Mouse (Mus musculus) kidney, embryonic 14.5 days (tissue): ENCODE results near the gene Dus2. TPM values are rescaled to one million over a fixed set of nuclear protein-coding genes. Genes with fewer than 3 reads are reported as not detected.

Source experiments
- ATAC-seq: fragments of 200-750 bp; cut with Nextera tagmentation; 2 replicates; pipeline ENCODE4 v1.8.0; 2017; ENCODE audit warnings: moderate number of reproducible peaks, mild to moderate bottlenecking, moderate TSS enrichment, moderate library complexity; ENCODE audit not compliant: low FRiP score, low TSS enrichment
- H3K27ac ChIP-seq: fragments of 300-500 bp; sonication (generic); 2 replicates; pipeline ENCODE4 v1.5.1; 2014; ENCODE audit warnings: low read depth, mild to moderate bottlenecking, low read length, moderate library complexity, mixed read lengths
- H3K27me3 ChIP-seq: fragments of 300-500 bp; sonication (generic); 2 replicates; pipeline ENCODE4 v1.6.1; 2014; ENCODE audit warnings: mild to moderate bottlenecking, low read length; ENCODE audit not compliant: control insufficient read depth, insufficient read depth
- H3K36me3 ChIP-seq: fragments of 300-500 bp; sonication (generic); 2 replicates; pipeline ENCODE4 v1.6.1; 2014; ENCODE audit warnings: low read length, mixed read lengths; ENCODE audit not compliant: control insufficient read depth, insufficient read depth
- H3K4me1 ChIP-seq: fragments of 300-500 bp; sonication (generic); 2 replicates; pipeline ENCODE4 v1.6.1; 2014; ENCODE audit warnings: low read length, mixed read lengths; ENCODE audit not compliant: control insufficient read depth, insufficient read depth
- H3K4me2 ChIP-seq: fragments of 300-500 bp; sonication (generic); replicated peaks from 2 replicates; pipeline ENCODE4 v1.6.1; 2014; ENCODE audit warnings: low read depth, mild to moderate bottlenecking, low read length
- H3K4me3 ChIP-seq: fragments of 300-500 bp; sonication (generic); 2 replicates; pipeline ENCODE4 v1.5.1; 2014; ENCODE audit warnings: mild to moderate bottlenecking, low read length
- H3K9ac ChIP-seq: fragments of 300-500 bp; sonication (generic); 2 replicates; pipeline ENCODE4 v1.6.1; 2014; ENCODE audit warnings: low read depth, mild to moderate bottlenecking, low read length, moderate library complexity
- H3K9me3 ChIP-seq: fragments of 300-500 bp; sonication (generic); 2 replicates; pipeline ENCODE4 v1.6.1; 2016; ENCODE audit warnings: low read length; ENCODE audit not compliant: control insufficient read depth
- WGBS: fragments of 180-500 bp; shearing (Covaris S2); extraction: QIAGEN DNeasy Blood & Tissue Kit; methylation state at CpG from one replicate; pipeline ENCODE4 v1.1.7; 2014; 5-methylcytosine and 5-hydroxymethylcytosine counted together
- polyA plus RNA-seq: library from polyadenylated mRNA; unstranded; fragments of >200 nt; fragmentation: Nextera tagmentation; extraction: Ambion mirVana; gene quantifications from 2 replicates; pipeline ENCODE4 v1.2.1, GENCODE M21; 2014

Dus2 gene
- 18.3 and 19.9 TPM in 2 replicates for polyA plus RNA-seq

GRCm38 (mm10) chr8:105990856-105991387, at the start of gene Dus2:
Gene Dus2 (plus strand): TSS chr8:105991337.
- Histone ChIP-seq H3K27ac (no peak within 1 kb of the TSS), H3K27me3 (no peaks in the 10 kb centered on the region), H3K9ac (0 out of 2 replicates have a peak within 1 kb of the TSS, but pooled peaks have one; percentile 14), H3K4me1 (no peaks in the 10 kb centered on the region; the same call in 1 of the 2 replicates), H3K4me3 (no peak within 1 kb of the TSS), H3K36me3 (no peaks in the 10 kb centered on the region), H3K4me2 (no peak within 1 kb of the TSS; the same call in 1 of the 2 replicates), H3K9me3 (no peaks in the 10 kb centered on the region)
- WGBS = 12% methylated on average over 15 of the region's 15 CpGs
- ATAC-seq = peak; percentile 90

- H3K9me3 ChIP-seq = no peaks in the 10 kb centered on the region
- 93% methylated on average over 11 of the region's 11 CpGs for WGBS
Observed at GRCm38 (mm10) chr8:105942026-105942425, 49.1 kb upstream of the Dus2 start.

GRCm38 (mm10) chr8:105942542-105942941, 48.6 kb upstream of the Dus2 start:
- H3K4me2 ChIP-seq = no peak overlapping the region
- peaks cover 7% of the 10 kb centered on the region for H3K4me1 ChIP-seq
- H3K9me3 ChIP-seq = no peaks in the 10 kb centered on the region
- H3K9ac ChIP-seq = no peak overlapping the region
- H3K36me3 ChIP-seq = peaks cover 49% of the 10 kb centered on the region
- H3K27me3 ChIP-seq = no peaks in the 10 kb centered on the region
- WGBS = 96% methylated on average over 5 of the region's 5 CpGs
- H3K27ac ChIP-seq = no peak overlapping the region
- ATAC-seq = no peak
- no peak overlapping the region for H3K4me3 ChIP-seq

More at GRCm38 (mm10) chr8:105942026-105942425, 49.1 kb upstream of the Dus2 start:
- ATAC-seq = no peak
- H3K36me3 ChIP-seq = peaks cover 44% of the 10 kb centered on the region
- H3K27ac ChIP-seq = no peak overlapping the region
- no peak overlapping the region for H3K4me3 ChIP-seq
- no peak overlapping the region for H3K4me2 ChIP-seq
- H3K27me3 ChIP-seq = no peaks in the 10 kb centered on the region
- H3K9ac ChIP-seq = no peak overlapping the region
- H3K4me1 ChIP-seq = peaks cover 7% of the 10 kb centered on the region

GRCm38 (mm10) chr8:105943321-105943739, 47.8 kb upstream of the Dus2 start, which contains the start of gene Lcat:
Gene Lcat (minus strand): TSS chr8:105943382.
- 90% methylated on average over 8 of the region's 8 CpGs for WGBS
- Histone ChIP-seq H3K4me3 (no peak within 1 kb of the TSS), H3K4me2 (no peak within 1 kb of the TSS), H3K27me3 (no peaks in the 10 kb centered on the region), H3K4me1 (peaks cover 3% of the 10 kb centered on the region), H3K9ac (no peak within 1 kb of the TSS), H3K27ac (no peak within 1 kb of the TSS), H3K9me3 (no peaks in the 10 kb centered on the region), H3K36me3 (peaks cover 57% of the 10 kb centered on the region)
- ATAC-seq = no peak

GRCm38 (mm10) chr8:105949350-105949749, 41.8 kb upstream of the Dus2 start:
- WGBS = 80% methylated on average over 10 of the region's 10 CpGs
- no peaks in the 10 kb centered on the region for H3K9me3 ChIP-seq
- 0 out of 2 replicates have a peak, but pooled peaks cover 8% of the 10 kb centered on the region for H3K4me1 ChIP-seq
- no peak overlapping the region for H3K4me2 ChIP-seq
- no peak overlapping the region for H3K27ac ChIP-seq
- no peak for ATAC-seq
- H3K9ac ChIP-seq = no peak overlapping the region
- H3K36me3 ChIP-seq = peaks cover 76% of the 10 kb centered on the region
- no peaks in the 10 kb centered on the region for H3K27me3 ChIP-seq
- H3K4me3 ChIP-seq = no peak overlapping the region

- H3K4me2 ChIP-seq = no peak overlapping the region
- H3K4me3 ChIP-seq = no peak overlapping the region
- 0 out of 2 replicates have a peak, but pooled peaks cover 8% of the 10 kb centered on the region for H3K4me1 ChIP-seq
- no peaks in the 10 kb centered on the region for H3K27me3 ChIP-seq
- H3K27ac ChIP-seq = no peak overlapping the region
- WGBS = 39% methylated on average over 7 of the region's 7 CpGs
- peaks cover 67% of the 10 kb centered on the region for H3K36me3 ChIP-seq
- ATAC-seq = peak; percentile 28; the same call in 1 of the 2 replicates
- peak overlapping the region; percentile 12; the same call in 1 of the 2 replicates for H3K9ac ChIP-seq
- no peaks in the 10 kb centered on the region for H3K9me3 ChIP-seq
Observed at GRCm38 (mm10) chr8:105951057-105951659, 40.0 kb upstream of the Dus2 start.

- Histone ChIP-seq H3K4me3 (no peak overlapping the region), H3K27ac (no peak overlapping the region), H3K9me3 (no peaks in the 10 kb centered on the region), H3K9ac (no peak overlapping the region), H3K4me1 (no peaks in the 10 kb centered on the region), H3K36me3 (peaks cover 40% of the 10 kb centered on the region; the same call in 1 of the 2 replicates), H3K4me2 (no peak overlapping the region), H3K27me3 (no peaks in the 10 kb centered on the region)
- no peak for ATAC-seq
- 94% methylated on average over 4 of the region's 4 CpGs for WGBS
Observed at GRCm38 (mm10) chr8:105956556-105956955, 34.6 kb upstream of the Dus2 start.

- WGBS = 58% methylated on average over 3 of the region's 4 CpGs
- Histone ChIP-seq H3K27me3 (no peaks in the 10 kb centered on the region), H3K36me3 (peaks cover 37% of the 10 kb centered on the region; the same call in 1 of the 2 replicates), H3K27ac (no peak overlapping the region), H3K4me2 (no peak overlapping the region), H3K4me1 (no peaks in the 10 kb centered on the region), H3K4me3 (no peak overlapping the region), H3K9ac (no peak overlapping the region), H3K9me3 (no peaks in the 10 kb centered on the region)
- no peak for ATAC-seq
Observed at GRCm38 (mm10) chr8:105957813-105958212, 33.3 kb upstream of the Dus2 start.

GRCm38 (mm10) chr8:105959350-105959749, 31.8 kb upstream of the Dus2 start:
- no peak overlapping the region for H3K27ac ChIP-seq
- no peak for ATAC-seq
- no peak overlapping the region for H3K4me3 ChIP-seq
- H3K27me3 ChIP-seq = no peaks in the 10 kb centered on the region
- no peaks in the 10 kb centered on the region for H3K9me3 ChIP-seq
- H3K9ac ChIP-seq = no peak overlapping the region
- 84% methylated on average over 7 of the region's 7 CpGs for WGBS
- peaks cover 24% of the 10 kb centered on the region; the same call in 1 of the 2 replicates for H3K36me3 ChIP-seq
- H3K4me1 ChIP-seq = peaks cover under 1% of the 10 kb centered on the region; the same call in 1 of the 2 replicates
- no peak overlapping the region for H3K4me2 ChIP-seq
